Mouse (Mus musculus): ENCODE measurements around the gene Atoh8.

DNA sequence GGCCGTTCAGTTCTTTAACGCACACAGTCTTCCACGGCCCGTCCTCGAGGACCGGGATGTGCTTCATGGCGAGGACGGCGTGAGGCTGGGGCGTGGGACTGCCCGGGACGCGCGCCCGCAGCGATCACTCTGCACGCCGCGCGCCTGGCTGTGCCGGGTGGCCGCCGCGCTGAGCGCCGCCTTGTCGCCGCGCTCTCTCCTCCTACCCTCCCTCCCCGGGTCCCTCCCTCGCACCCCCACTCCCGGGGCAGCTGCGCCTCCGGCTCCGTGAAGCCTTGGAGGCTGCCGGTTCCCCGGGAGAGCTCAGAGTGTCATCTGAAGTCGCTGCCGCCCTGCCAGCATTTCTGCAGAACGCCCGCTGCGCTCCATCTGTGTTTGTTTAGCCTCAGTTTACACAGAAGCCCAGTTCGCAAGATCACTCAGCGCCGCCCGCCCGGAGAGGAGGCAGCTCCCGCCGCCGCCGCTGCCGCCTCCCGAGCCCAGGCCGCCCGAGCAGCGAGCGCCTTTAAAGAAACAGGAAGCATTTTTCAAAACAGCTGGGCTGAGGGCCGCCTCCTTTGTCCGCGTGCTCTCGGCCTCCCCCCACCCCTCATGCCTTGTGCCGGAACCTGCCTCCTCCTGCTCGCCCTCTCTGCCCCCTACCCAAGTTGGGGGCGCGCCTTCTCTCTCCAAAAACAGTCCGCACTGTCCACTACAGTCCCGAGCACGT, at the start of gene Atoh8:
- TF ChIP-seq CTCF (IDR thresholded peaks at IDR 0.05; ENCODE audit: borderline replicate concordance, extremely low read depth, insufficient read depth, insufficient read length) = no peak
- TF ChIP-seq POLR2A (IDR thresholded peaks at IDR 0.05; ENCODE audit: borderline replicate concordance, extremely low read depth, insufficient read depth, insufficient read length, poor library complexity, severe bottlenecking) = no peak
